Mouse (Mus musculus) cerebellum, postnatal 10 days (tissue): ENCODE measurements around the gene Armh1.
"Not testable (repeated sequence)": the region's sequence is repeated elsewhere in the genome, so short reads cannot be mapped to it uniquely, and the experiment has no call there.

ENCODE experiments used
- DNase-seq, 2 experiments: peaks; one replicate each; pipeline ENCODE4 v3.0.0; 2021; ENCODE audit warnings: mixed read lengths in 2 of 2

Armh1 gene

GRCm38 (mm10) chr4:117221836-117222235, 30.1 kb downstream of the Armh1 start:
- peak; percentile 53 to 62 for DNase-seq

- DNase-seq = no peak
Measured at GRCm38 (mm10) chr4:117220741-117221515, 31.0 kb downstream of the Armh1 start.

- DNase-seq = peak; percentile 75 to 78
Measured at GRCm38 (mm10) chr4:117218517-117219219, 33.3 kb downstream of the Armh1 start.

- DNase-seq = no peak
Measured at GRCm38 (mm10) chr4:117217029-117217428, 34.9 kb downstream of the Armh1 start.

- DNase-seq = peak; percentile 44 to 47
Measured at GRCm38 (mm10) chr4:117214250-117214649, 37.7 kb downstream of the Armh1 start.

- peak; percentile 85 to 92 for DNase-seq
Measured at GRCm38 (mm10) chr4:117210147-117211074, 41.5 kb downstream of the Armh1 start.

- DNase-seq = no peak
Measured at GRCm38 (mm10) chr4:117209592-117209991, 42.3 kb downstream of the Armh1 start.

GRCm38 (mm10) chr4:117202992-117203354, 49.0 kb downstream of the Armh1 start:
- no peak for DNase-seq

GRCm38 (mm10) chr4:117202046-117202991, 49.6 kb downstream of the Armh1 start:
- peak; percentile 55 to 76 for DNase-seq

GRCm38 (mm10) chr4:117191804-117192203, 60.1 kb downstream of the Armh1 start:
- no peak for DNase-seq

GRCm38 (mm10) chr4:117190660-117191059, 61.3 kb downstream of the Armh1 start:
- no peak for DNase-seq

GRCm38 (mm10) chr4:117189856-117190543, 61.9 kb downstream of the Armh1 start:
- DNase-seq = peak; percentile 35 to 38

GRCm38 (mm10) chr4:117189382-117189855, 62.5 kb downstream of the Armh1 start:
- DNase-seq = peak; percentile 92 to 93

GRCm38 (mm10) chr4:117188969-117189368, 63.0 kb downstream of the Armh1 start:
- DNase-seq = no peak

GRCm38 (mm10) chr4:117182759-117183096, 69.2 kb downstream of the Armh1 start:
- DNase-seq = not testable (repeated sequence)

GRCm38 (mm10) chr4:117181863-117182758, 69.8 kb downstream of the Armh1 start, which contains the start of gene Kif2c:
Gene Kif2c (minus strand): TSS chr4:117182639.
- peak; percentile 93 to 95 for DNase-seq

- DNase-seq = no peak
Measured at GRCm38 (mm10) chr4:117169936-117170335, 82.0 kb downstream of the Armh1 start.
